Mouse (Mus musculus): ENCODE measurements at regions not wholly inside any gene's neighbourhood (a gene's known extent, or its start where the extent isn't known, plus 50 kb on each side); places are given as distances from the start of the nearest gene placed in this dataset.

- no peak for DNase-seq (ENCODE audit: low spot score)
Measured at GRCm38 (mm10) chr12:56275556-56276242, 70.0 kb downstream of the Mbip start.

- DNase-seq (ENCODE audit: low spot score): no peak
Measured at GRCm38 (mm10) chr12:56265049-56265448, 80.6 kb downstream of the Mbip start.

- no peak for DNase-seq (ENCODE audit: low spot score)
Measured at GRCm38 (mm10) chr12:56261471-56261870, 84.2 kb downstream of the Mbip start.

- DNase-seq (ENCODE audit: low spot score): no peak
Measured at GRCm38 (mm10) chr12:56258401-56259050, 87.2 kb downstream of the Mbip start.

GRCm38 (mm10) chr12:56256243-56256881 is 89.3 kb downstream of the Mbip start:
- no peak for DNase-seq (ENCODE audit: low spot score)

- no peak for DNase-seq (ENCODE audit: low spot score)
Measured at GRCm38 (mm10) chr12:56252612-56253444, 92.9 kb downstream of the Mbip start.

- no peak for DNase-seq (ENCODE audit: low spot score)
Measured at GRCm38 (mm10) chr12:56250262-56250661, 95.4 kb downstream of the Mbip start.

- DNase-seq (ENCODE audit: low spot score): no peak
Measured at GRCm38 (mm10) chr12:56246406-56246805, 99.3 kb downstream of the Mbip start.

- no peak for DNase-seq (ENCODE audit: low spot score)
Measured at GRCm38 (mm10) chr12:56242803-56243202, 102.9 kb downstream of the Mbip start.

- no peak for DNase-seq (ENCODE audit: low spot score)
Measured at GRCm38 (mm10) chr12:56241735-56242134, 104.0 kb downstream of the Mbip start.

- DNase-seq (ENCODE audit: low spot score): no peak
Measured at GRCm38 (mm10) chr12:56240206-56240605, 105.5 kb downstream of the Mbip start.

GRCm38 (mm10) chr12:56234571-56234970 is 111.1 kb downstream of the Mbip start:
- DNase-seq (ENCODE audit: low spot score): no peak

- no peak for DNase-seq (ENCODE audit: low spot score)
Measured at GRCm38 (mm10) chr12:56233209-56233608, 112.5 kb downstream of the Mbip start.

GRCm38 (mm10) chr12:56224142-56224895 is 121.4 kb downstream of the Mbip start:
- DNase-seq (ENCODE audit: low spot score): no peak

GRCm38 (mm10) chr12:56193524-56193923 is 152.2 kb downstream of the Mbip start:
- DNase-seq (ENCODE audit: low spot score): no peak

GRCm38 (mm10) chr12:56189562-56189961 is 156.1 kb downstream of the Mbip start:
- DNase-seq (ENCODE audit: low spot score): no peak

GRCm38 (mm10) chr12:56160736-56161135 is 185.0 kb downstream of the Mbip start:
- no peak for DNase-seq (ENCODE audit: low spot score)

GRCm38 (mm10) chr12:56144359-56144758 is 201.3 kb downstream of the Mbip start:
- no peak for DNase-seq (ENCODE audit: low spot score)

GRCm38 (mm10) chr12:56143789-56144188 is 201.9 kb downstream of the Mbip start:
- no peak for DNase-seq (ENCODE audit: low spot score)

- no peak for DNase-seq (ENCODE audit: low spot score)
Measured at GRCm38 (mm10) chr12:56114446-56114845, 231.2 kb downstream of the Mbip start.

- DNase-seq (ENCODE audit: low spot score): no peak
Measured at GRCm38 (mm10) chr12:56081406-56081805, 245.3 kb downstream of the Brms1l start.

All from heart, adult 8-10 months (tissue).